Mouse (Mus musculus): ENCODE measurements at regions not wholly inside any gene's neighbourhood (a gene's known extent, or its start where the extent isn't known, plus 50 kb on each side); places are given as distances from the start of the nearest gene placed in this dataset.

- H3K27ac ChIP-seq (ENCODE audit: low read length) = no peak overlapping the region
- H3K36me3 ChIP-seq (ENCODE audit: insufficient read depth, low read length) = no peaks in the 10 kb centered on the region
- 0 out of 2 replicates have a peak, but pooled peaks cover 2% of the 10 kb centered on the region for H3K4me1 ChIP-seq (ENCODE audit: insufficient read depth, low read length)
- H3K9ac ChIP-seq (replicated peaks; ENCODE audit: low read length) = no peak overlapping the region
- ATAC-seq (ENCODE audit: low FRiP score, low TSS enrichment) = no peak
- no peaks in the 10 kb centered on the region for H3K9me3 ChIP-seq (ENCODE audit: low read length)
- no peak overlapping the region for H3K4me3 ChIP-seq (ENCODE audit: low read length)
- WGBS = 68% methylated on average over 1 of the region's 1 CpGs
- H3K4me2 ChIP-seq (replicated peaks; ENCODE audit: low read depth, low read length) = no peak overlapping the region
- H3K27me3 ChIP-seq (ENCODE audit: insufficient read depth, low read length) = no peaks in the 10 kb centered on the region
These were observed 339.1 kb upstream of the Msl3l2 start for GRCm38 (mm10) chr10:55767571-55767970.

GRCm38 (mm10) chr10:55769642-55770041 is 337.1 kb upstream of the Msl3l2 start:
- no peak overlapping the region for H3K4me3 ChIP-seq (ENCODE audit: low read length)
- H3K9me3 ChIP-seq (ENCODE audit: low read length) = no peaks in the 10 kb centered on the region
- peak; percentile 88 for ATAC-seq (ENCODE audit: low FRiP score, low TSS enrichment)
- WGBS = 17% methylated on average over 6 of the region's 6 CpGs
- H3K36me3 ChIP-seq (ENCODE audit: insufficient read depth, low read length) = no peaks in the 10 kb centered on the region
- H3K27ac ChIP-seq (ENCODE audit: low read length) = no peak overlapping the region
- 0 out of 2 replicates have a peak, but pooled peaks cover 2% of the 10 kb centered on the region for H3K4me1 ChIP-seq (ENCODE audit: insufficient read depth, low read length)
- no peak overlapping the region for H3K9ac ChIP-seq (replicated peaks; ENCODE audit: low read length)
- H3K27me3 ChIP-seq (ENCODE audit: insufficient read depth, low read length) = no peaks in the 10 kb centered on the region
- H3K4me2 ChIP-seq (replicated peaks; ENCODE audit: low read depth, low read length) = no peak overlapping the region

DNA sequence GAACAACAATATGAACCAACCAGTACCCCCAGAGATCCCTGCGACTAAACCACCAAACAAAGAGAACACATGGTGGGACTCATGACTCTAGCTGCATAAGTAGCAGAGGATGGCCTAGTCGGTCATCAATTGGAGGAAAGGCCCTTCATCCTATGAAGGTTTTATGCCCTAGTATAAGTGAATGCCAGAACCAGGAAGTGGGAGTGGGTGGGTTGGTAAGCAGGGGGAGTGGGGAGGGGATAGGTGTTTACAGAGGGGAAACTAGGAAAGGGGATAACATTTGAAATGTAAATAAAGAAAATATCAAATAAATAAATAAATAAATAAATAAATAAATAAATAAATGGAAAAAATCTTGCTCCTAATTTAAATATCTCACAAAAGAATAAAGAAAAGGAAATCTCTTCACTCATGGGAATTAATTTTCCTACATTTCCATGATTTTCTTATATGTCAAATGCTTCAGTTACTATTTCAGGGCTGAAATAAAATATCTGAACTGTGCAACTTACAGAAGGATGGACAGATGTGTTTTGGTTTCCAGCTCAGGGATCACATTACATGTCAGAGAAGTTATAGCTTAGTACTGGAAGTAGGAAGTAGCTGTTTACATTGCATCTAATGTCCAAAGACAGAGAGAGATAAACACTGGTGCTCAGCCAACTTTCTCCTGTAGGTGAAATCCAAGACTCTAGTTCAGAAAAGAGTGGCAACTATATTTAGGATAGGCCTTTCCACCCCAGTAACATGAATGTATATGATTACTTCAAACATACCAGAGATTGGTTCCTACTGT is 323.8 kb upstream of the Msl3l2 start:
- Histone ChIP-seq H3K4me3 (ENCODE audit: low read length) (no peak overlapping the region), H3K9me3 (ENCODE audit: low read length) (no peaks in the 10 kb centered on the region), H3K4me2 (replicated peaks; ENCODE audit: low read depth, low read length) (no peak overlapping the region), H3K27ac (ENCODE audit: low read length) (no peak overlapping the region), H3K36me3 (ENCODE audit: insufficient read depth, low read length) (no peaks in the 10 kb centered on the region), H3K4me1 (ENCODE audit: insufficient read depth, low read length) (no peaks in the 10 kb centered on the region), H3K9ac (replicated peaks; ENCODE audit: low read length) (no peak overlapping the region), H3K27me3 (ENCODE audit: insufficient read depth, low read length) (no peaks in the 10 kb centered on the region)
- ATAC-seq (ENCODE audit: low FRiP score, low TSS enrichment) = peak; percentile 90
- WGBS = 54% methylated on average over 2 of the region's 2 CpGs

DNA sequence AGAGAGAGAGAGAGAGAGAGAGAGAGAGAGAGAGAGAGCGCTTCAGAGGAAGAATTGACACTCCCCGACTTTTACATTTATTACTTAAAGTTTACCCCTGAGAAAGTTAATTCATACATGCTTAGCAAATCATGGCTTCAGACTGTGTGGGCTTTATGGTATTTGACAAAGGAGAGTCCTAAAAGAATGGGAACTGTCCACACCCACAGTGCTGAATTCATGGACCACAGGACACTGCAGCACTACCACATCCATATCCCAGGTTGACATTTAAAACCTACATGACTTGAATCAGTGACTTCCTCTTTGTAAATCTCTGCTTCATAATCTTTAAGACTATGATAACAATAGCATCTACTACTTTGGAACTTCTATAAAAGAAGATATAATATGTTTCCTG is 292.8 kb upstream of the Msl3l2 start:
- ATAC-seq (ENCODE audit: low FRiP score, low TSS enrichment) = no peak
- WGBS = 86% methylated on average over 2 of the region's 2 CpGs
- H3K9ac ChIP-seq (replicated peaks; ENCODE audit: low read length) = no peak overlapping the region
- no peak overlapping the region for H3K27ac ChIP-seq (ENCODE audit: low read length)
- H3K4me3 ChIP-seq (ENCODE audit: low read length) = no peak overlapping the region
- no peak overlapping the region for H3K4me2 ChIP-seq (replicated peaks; ENCODE audit: low read depth, low read length)
- H3K9me3 ChIP-seq (ENCODE audit: low read length) = no peaks in the 10 kb centered on the region
- H3K4me1 ChIP-seq (ENCODE audit: insufficient read depth, low read length) = no peaks in the 10 kb centered on the region
- no peaks in the 10 kb centered on the region for H3K36me3 ChIP-seq (ENCODE audit: insufficient read depth, low read length)
- no peaks in the 10 kb centered on the region for H3K27me3 ChIP-seq (ENCODE audit: insufficient read depth, low read length)

DNA sequence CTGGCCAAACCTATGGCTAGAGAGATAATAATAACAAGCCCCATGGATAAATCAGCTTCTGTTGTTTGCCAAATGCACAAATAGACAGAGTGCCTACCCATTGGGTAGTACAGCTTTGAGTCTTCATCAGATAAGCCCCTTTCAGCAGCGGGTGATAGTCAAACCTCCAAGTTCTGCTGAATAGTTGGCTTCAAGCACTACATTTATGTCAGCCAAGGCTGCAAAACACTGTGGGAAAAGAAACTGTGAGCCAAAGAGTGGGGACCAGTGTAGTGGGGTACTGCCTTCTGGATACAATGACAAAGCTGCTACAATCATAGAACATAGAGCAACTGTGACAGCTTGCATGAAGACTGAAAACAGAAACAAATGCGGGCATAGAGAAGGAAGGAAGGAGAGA is 255.4 kb upstream of the Msl3l2 start:
- ATAC-seq (ENCODE audit: low FRiP score, low TSS enrichment) = no peak
- H3K9ac ChIP-seq (replicated peaks; ENCODE audit: low read length) = no peak overlapping the region
- 87% methylated on average over 2 of the region's 2 CpGs for WGBS
- no peaks in the 10 kb centered on the region for H3K4me1 ChIP-seq (ENCODE audit: insufficient read depth, low read length)
- no peak overlapping the region for H3K4me3 ChIP-seq (ENCODE audit: low read length)
- H3K27me3 ChIP-seq (ENCODE audit: insufficient read depth, low read length) = no peaks in the 10 kb centered on the region
- H3K4me2 ChIP-seq (replicated peaks; ENCODE audit: low read depth, low read length) = no peak overlapping the region
- no peak overlapping the region for H3K27ac ChIP-seq (ENCODE audit: low read length)
- no peaks in the 10 kb centered on the region for H3K36me3 ChIP-seq (ENCODE audit: insufficient read depth, low read length)
- H3K9me3 ChIP-seq (ENCODE audit: low read length) = no peaks in the 10 kb centered on the region

GRCm38 (mm10) chr10:55892606-55893005 is 214.1 kb upstream of the Msl3l2 start:
- Histone ChIP-seq H3K4me3 (ENCODE audit: low read length) (no peak overlapping the region), H3K9ac (replicated peaks; ENCODE audit: low read length) (no peak overlapping the region), H3K27ac (ENCODE audit: low read length) (no peak overlapping the region), H3K27me3 (ENCODE audit: insufficient read depth, low read length) (no peaks in the 10 kb centered on the region), H3K4me2 (replicated peaks; ENCODE audit: low read depth, low read length) (no peak overlapping the region), H3K9me3 (ENCODE audit: low read length) (no peaks in the 10 kb centered on the region), H3K4me1 (ENCODE audit: insufficient read depth, low read length) (no peaks in the 10 kb centered on the region), H3K36me3 (ENCODE audit: insufficient read depth, low read length) (no peaks in the 10 kb centered on the region)
- 31% methylated on average over 3 of the region's 3 CpGs for WGBS
- peak; percentile 73; the same call in 1 of the 2 replicates for ATAC-seq (ENCODE audit: low FRiP score, low TSS enrichment)

- ATAC-seq (ENCODE audit: low FRiP score, low TSS enrichment) = no peak
- WGBS = 89% methylated on average over 4 of the region's 4 CpGs
These were observed 177.6 kb upstream of the Msl3l2 start for GRCm38 (mm10) chr10:55929100-55929499.

GRCm38 (mm10) chr10:55933993-55934392 is 172.7 kb upstream of the Msl3l2 start:
- Histone ChIP-seq H3K27ac (ENCODE audit: low read length) (0 out of 2 replicates have a peak overlapping the region, but pooled peaks have one; percentile 7), H3K9me3 (ENCODE audit: low read length) (no peaks in the 10 kb centered on the region), H3K27me3 (ENCODE audit: insufficient read depth, low read length) (no peaks in the 10 kb centered on the region), H3K4me1 (ENCODE audit: insufficient read depth, low read length) (peaks cover 3% of the 10 kb centered on the region; the same call in 1 of the 2 replicates), H3K9ac (replicated peaks; ENCODE audit: low read length) (no peak overlapping the region), H3K36me3 (ENCODE audit: insufficient read depth, low read length) (no peaks in the 10 kb centered on the region), H3K4me2 (replicated peaks; ENCODE audit: low read depth, low read length) (no peak overlapping the region), H3K4me3 (ENCODE audit: low read length) (no peak overlapping the region)
- ATAC-seq (ENCODE audit: low FRiP score, low TSS enrichment) = peak; percentile 78; the same call in 1 of the 2 replicates
- WGBS = 20% methylated on average over 2 of the region's 2 CpGs

More at GRCm38 (mm10) chr10:55929100-55929499, 177.6 kb upstream of the Msl3l2 start:
- Histone ChIP-seq H3K4me2 (replicated peaks; ENCODE audit: low read depth, low read length) (no peak overlapping the region), H3K4me3 (ENCODE audit: low read length) (no peak overlapping the region), H3K27ac (ENCODE audit: low read length) (no peak overlapping the region), H3K4me1 (ENCODE audit: insufficient read depth, low read length) (peaks cover 3% of the 10 kb centered on the region; the same call in 1 of the 2 replicates), H3K9ac (replicated peaks; ENCODE audit: low read length) (no peak overlapping the region), H3K36me3 (ENCODE audit: insufficient read depth, low read length) (no peaks in the 10 kb centered on the region), H3K27me3 (ENCODE audit: insufficient read depth, low read length) (no peaks in the 10 kb centered on the region), H3K9me3 (ENCODE audit: low read length) (no peaks in the 10 kb centered on the region)

GRCm38 (mm10) chr10:55935447-55935846 is 171.3 kb upstream of the Msl3l2 start:
- Histone ChIP-seq H3K9me3 (ENCODE audit: low read length) (no peaks in the 10 kb centered on the region), H3K36me3 (ENCODE audit: insufficient read depth, low read length) (no peaks in the 10 kb centered on the region), H3K4me3 (ENCODE audit: low read length) (no peak overlapping the region), H3K4me2 (replicated peaks; ENCODE audit: low read depth, low read length) (no peak overlapping the region), H3K9ac (replicated peaks; ENCODE audit: low read length) (no peak overlapping the region), H3K27ac (ENCODE audit: low read length) (no peak overlapping the region), H3K4me1 (ENCODE audit: insufficient read depth, low read length) (peaks cover 3% of the 10 kb centered on the region; the same call in 1 of the 2 replicates), H3K27me3 (ENCODE audit: insufficient read depth, low read length) (no peaks in the 10 kb centered on the region)
- no peak for ATAC-seq (ENCODE audit: low FRiP score, low TSS enrichment)
- 67% methylated on average over 2 of the region's 2 CpGs for WGBS

- Histone ChIP-seq H3K27me3 (ENCODE audit: insufficient read depth, low read length) (no peaks in the 10 kb centered on the region), H3K4me2 (replicated peaks; ENCODE audit: low read depth, low read length) (no peak overlapping the region), H3K4me3 (ENCODE audit: low read length) (no peak overlapping the region), H3K36me3 (ENCODE audit: insufficient read depth, low read length) (no peaks in the 10 kb centered on the region), H3K27ac (ENCODE audit: low read length) (no peak overlapping the region), H3K9ac (replicated peaks; ENCODE audit: low read length) (no peak overlapping the region), H3K4me1 (ENCODE audit: insufficient read depth, low read length) (0 out of 2 replicates have a peak, but pooled peaks cover 3% of the 10 kb centered on the region), H3K9me3 (ENCODE audit: low read length) (no peaks in the 10 kb centered on the region)
- 37% methylated on average over 4 of the region's 4 CpGs for WGBS
- peak; percentile 65; the same call in 1 of the 2 replicates for ATAC-seq (ENCODE audit: low FRiP score, low TSS enrichment)
These were observed 144.0 kb upstream of the Msl3l2 start for GRCm38 (mm10) chr10:55962627-55963203.

Data from kidney, embryonic 16.5 days (tissue).